Mouse (Mus musculus): ENCODE measurements at regions not wholly inside any gene's neighbourhood (a gene's known extent, or its start where the extent isn't known, plus 50 kb on each side); places are given as distances from the start of the nearest gene placed in this dataset.
A peak's percentile ranks its signal among the peaks of the same experiment; 100 is the strongest.

- no peak for DNase-seq
These were observed 159.2 kb upstream of the Zfp706 start for GRCm38 (mm10) chr15:37166744-37167143.

- DNase-seq, result no peak
These were observed 158.4 kb upstream of the Zfp706 start for GRCm38 (mm10) chr15:37165887-37166507.

- no peak for DNase-seq
These were observed 157.6 kb upstream of the Zfp706 start for GRCm38 (mm10) chr15:37165216-37165615.

- no peak for DNase-seq
These were observed 156.9 kb upstream of the Zfp706 start for GRCm38 (mm10) chr15:37164191-37165135.

- DNase-seq, result no peak
These were observed 152.4 kb upstream of the Zfp706 start for GRCm38 (mm10) chr15:37159956-37160355.

GRCm38 (mm10) chr15:37159349-37159748, 151.8 kb upstream of the Zfp706 start:
- no peak for DNase-seq

GRCm38 (mm10) chr15:37157386-37157785, 149.8 kb upstream of the Zfp706 start:
- no peak for DNase-seq

GRCm38 (mm10) chr15:37154934-37155333, 147.4 kb upstream of the Zfp706 start:
- DNase-seq, result no peak

GRCm38 (mm10) chr15:37153177-37153576, 145.6 kb upstream of the Zfp706 start:
- no peak for DNase-seq

- peak; percentile 56 for DNase-seq
These were observed 128.1 kb upstream of the Zfp706 start for GRCm38 (mm10) chr15:37135590-37136164.

- peak; percentile 19 for DNase-seq
These were observed 127.5 kb upstream of the Zfp706 start for GRCm38 (mm10) chr15:37134913-37135589.

GRCm38 (mm10) chr15:37134386-37134785, 126.8 kb upstream of the Zfp706 start:
- DNase-seq, result no peak

GRCm38 (mm10) chr15:37133916-37134315, 126.3 kb upstream of the Zfp706 start:
- DNase-seq, result no peak

- no peak for DNase-seq
These were observed 120.1 kb upstream of the Zfp706 start for GRCm38 (mm10) chr15:37127681-37128080.

GRCm38 (mm10) chr15:37127170-37127569, 119.6 kb upstream of the Zfp706 start:
- no peak for DNase-seq

GRCm38 (mm10) chr15:37125823-37126222, 118.2 kb upstream of the Zfp706 start:
- DNase-seq, result no peak

GRCm38 (mm10) chr15:37124951-37125350, 117.4 kb upstream of the Zfp706 start:
- DNase-seq, result no peak

- no peak for DNase-seq
These were observed 116.7 kb upstream of the Zfp706 start for GRCm38 (mm10) chr15:37124299-37124698.

GRCm38 (mm10) chr15:37120381-37120780, 112.8 kb upstream of the Zfp706 start:
- peak; percentile 73 for DNase-seq

GRCm38 (mm10) chr15:37114119-37114518, 106.5 kb upstream of the Zfp706 start:
- peak; percentile 75 for DNase-seq

GRCm38 (mm10) chr15:37110462-37110861, 102.9 kb upstream of the Zfp706 start:
- DNase-seq, result no peak

GRCm38 (mm10) chr15:37102035-37102555, 94.5 kb upstream of the Zfp706 start:
- no peak for DNase-seq

- DNase-seq, result no peak
These were observed 93.8 kb upstream of the Zfp706 start for GRCm38 (mm10) chr15:37101419-37101818.
